In the genomic region with DNA sequence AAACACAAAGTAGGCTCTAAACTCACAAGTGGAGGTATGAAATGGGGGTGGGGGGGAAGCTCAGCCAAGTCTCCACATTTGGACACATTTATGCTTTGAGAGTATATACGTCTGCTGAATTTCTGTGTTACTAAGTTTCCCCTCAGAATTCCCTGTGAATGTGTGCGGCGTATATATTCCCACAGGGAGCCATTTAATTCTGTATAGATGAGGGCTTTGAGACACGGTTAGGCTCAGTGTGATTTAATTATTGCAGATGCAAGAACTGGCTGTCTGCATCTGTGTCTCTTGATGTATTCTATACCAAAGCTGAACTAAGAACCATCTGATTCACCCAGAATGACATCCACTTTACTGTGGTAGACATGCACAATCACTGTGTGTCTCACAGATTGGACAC, we compare ENCODE assay signal across 22 mouse cellular contexts.
DNase-seq lines count a peak whose midpoint lies in the region; ATAC-seq lines count a peak whose summit lies in the region.
"Had no signal": no experiment of that assay in that cellular context is flagged by ENCODE, and none has a peak within 500 bp of the region (broad histone marks: within the 10 kb centered on the region; RNA-seq: fewer than 3 reads in every experiment).

No protein-coding gene starts in this region.

- peak; percentile 76; the same call in 1 of the 2 replicates for ATAC-seq in limb, embryonic 13.5 days (ENCODE audit: low FRiP score, low read depth)
- peak; percentile 56; the same call in 1 of the 2 replicates for ATAC-seq in neural tube, embryonic 13.5 days (ENCODE audit: low read depth)
- peak; percentile 46 for ATAC-seq in neural tube, embryonic 14.5 days (ENCODE audit: low read depth)
- ATAC-seq in erythroid progenitor cell, adult 5-6 weeks (replicated peaks; ENCODE audit: low FRiP score, poor library complexity, severe bottlenecking) = no peak
- ATAC-seq: forebrain, embryonic 13.5 days; forebrain, embryonic 15.5 days; forebrain, postnatal 0 days had no signal

- no peak overlapping the region for H3K4me3 ChIP-seq in limb, embryonic 13.5 days
- H3K4me3 ChIP-seq in limb, embryonic 10.5 days = no peak overlapping the region
- H3K4me3 ChIP-seq in neural tube, embryonic 13.5 days = no peak overlapping the region
- no peak overlapping the region for H3K4me3 ChIP-seq in neural tube, embryonic 14.5 days (ENCODE audit: low read depth, low read length)
- H3K4me3 ChIP-seq: embryonic facial prominence, embryonic 12.5 days; embryonic facial prominence, embryonic 15.5 days; erythroblast, embryonic 14.5 days; forebrain, embryonic 13.5 days; forebrain, embryonic 15.5 days had no signal

- no peak overlapping the region for H3K27ac ChIP-seq in limb, embryonic 13.5 days
- no peak overlapping the region for H3K27ac ChIP-seq in limb, embryonic 10.5 days
- H3K27ac ChIP-seq in neural tube, embryonic 13.5 days (replicated peaks) = no peak overlapping the region
- no peak overlapping the region for H3K27ac ChIP-seq in neural tube, embryonic 14.5 days (ENCODE audit: low read depth, low read length)
- H3K27ac ChIP-seq: embryonic facial prominence, embryonic 12.5 days; embryonic facial prominence, embryonic 15.5 days; forebrain, embryonic 13.5 days; forebrain, embryonic 15.5 days had no signal

- no peak overlapping the region for H3K4me2 ChIP-seq in limb, embryonic 13.5 days (replicated peaks)
- H3K4me2 ChIP-seq in neural tube, embryonic 13.5 days = no peak overlapping the region
- no peak overlapping the region for H3K4me2 ChIP-seq in neural tube, embryonic 14.5 days (ENCODE audit: low read depth, low read length)
- H3K4me2 ChIP-seq: embryonic facial prominence, embryonic 12.5 days; embryonic facial prominence, embryonic 15.5 days; forebrain, embryonic 13.5 days; forebrain, embryonic 15.5 days had no signal

- no peak overlapping the region for H3K9ac ChIP-seq in limb, embryonic 13.5 days
- no peak overlapping the region for H3K9ac ChIP-seq in neural tube, embryonic 13.5 days
- H3K9ac ChIP-seq in neural tube, embryonic 14.5 days (replicated peaks; ENCODE audit: low read depth, low read length) = no peak overlapping the region
- H3K9ac ChIP-seq: embryonic facial prominence, embryonic 12.5 days; embryonic facial prominence, embryonic 15.5 days; forebrain, embryonic 13.5 days; forebrain, embryonic 15.5 days; forebrain, postnatal 0 days had no signal

- no peaks in the 10 kb centered on the region for H3K36me3 ChIP-seq in limb, embryonic 13.5 days
- H3K36me3 ChIP-seq in limb, embryonic 10.5 days = no peaks in the 10 kb centered on the region
- no peaks in the 10 kb centered on the region for H3K36me3 ChIP-seq in neural tube, embryonic 13.5 days
- H3K36me3 ChIP-seq in neural tube, embryonic 14.5 days (ENCODE audit: control insufficient read depth, insufficient read depth, low read length) = no peaks in the 10 kb centered on the region
- H3K36me3 ChIP-seq: embryonic facial prominence, embryonic 12.5 days; embryonic facial prominence, embryonic 15.5 days; forebrain, embryonic 15.5 days had no signal

- 60% methylated on average over 4 of the region's 4 CpGs for WGBS in limb, embryonic 13.5 days
- WGBS in limb, embryonic 10.5 days = 90% methylated on average over 4 of the region's 4 CpGs
- 37% methylated on average over 4 of the region's 4 CpGs for WGBS in neural tube, embryonic 13.5 days
- 37% methylated on average over 4 of the region's 4 CpGs for WGBS in neural tube, embryonic 14.5 days

- no peaks in the 10 kb centered on the region for H3K4me1 ChIP-seq in limb, embryonic 13.5 days
- no peaks in the 10 kb centered on the region for H3K4me1 ChIP-seq in limb, embryonic 10.5 days
- H3K4me1 ChIP-seq in neural tube, embryonic 13.5 days (replicated peaks) = peaks cover 11% of the 10 kb centered on the region
- no peaks in the 10 kb centered on the region for H3K4me1 ChIP-seq in neural tube, embryonic 14.5 days (ENCODE audit: control insufficient read depth, insufficient read depth, low read length)
- H3K4me1 ChIP-seq: embryonic facial prominence, embryonic 12.5 days; embryonic facial prominence, embryonic 15.5 days; forebrain, embryonic 13.5 days; forebrain, embryonic 15.5 days had no signal

- H3K27me3 ChIP-seq in limb, embryonic 13.5 days = no peaks in the 10 kb centered on the region
- no peaks in the 10 kb centered on the region for H3K27me3 ChIP-seq in limb, embryonic 10.5 days (ENCODE audit: low read depth, poor library complexity, severe bottlenecking)
- no peaks in the 10 kb centered on the region for H3K27me3 ChIP-seq in neural tube, embryonic 13.5 days
- no peaks in the 10 kb centered on the region for H3K27me3 ChIP-seq in neural tube, embryonic 14.5 days (ENCODE audit: control insufficient read depth, insufficient read depth, low read length)
- H3K27me3 ChIP-seq: embryonic facial prominence, embryonic 12.5 days; embryonic facial prominence, embryonic 15.5 days; forebrain, embryonic 13.5 days; forebrain, embryonic 15.5 days had no signal

- DNase-seq in limb, embryonic 10.5 days (ENCODE audit: low spot score) = no peak
- no peak for DNase-seq in neural tube, embryonic 10.5 days (ENCODE audit: extremely low spot score, low spot score)
- no peak for DNase-seq in layer of hippocampus, adult 8-10 months (ENCODE audit: low spot score in 2 of 2)
- DNase-seq: adrenal gland, adult 2 months; adrenal gland, postnatal 10 days; adrenal gland, postnatal 25 days; cerebellum, adult 11 months; cerebellum, adult 18-20 months; cerebellum, adult 8-10 months; cerebellum, adult 9-11 months; cerebellum, postnatal 14 days; cerebellum, postnatal 36 days; forebrain, postnatal 0 days had no signal

- H3K9me3 ChIP-seq in limb, embryonic 13.5 days = no peaks in the 10 kb centered on the region
- H3K9me3 ChIP-seq in limb, embryonic 10.5 days (replicated peaks) = no peaks in the 10 kb centered on the region
- H3K9me3 ChIP-seq in neural tube, embryonic 13.5 days = no peaks in the 10 kb centered on the region
- H3K9me3 ChIP-seq in neural tube, embryonic 14.5 days (ENCODE audit: control insufficient read depth, low read length) = no peaks in the 10 kb centered on the region
- H3K9me3 ChIP-seq: embryonic facial prominence, embryonic 12.5 days; embryonic facial prominence, embryonic 15.5 days; forebrain, embryonic 13.5 days; forebrain, embryonic 15.5 days had no signal
